Mouse (Mus musculus) forebrain, embryonic 12.5 days (tissue): Measurements from ENCODE around the gene Gm49405. TPM values are rescaled to one million over a fixed set of nuclear protein-coding genes. Genes with fewer than 3 reads are reported as not detected.
"Not testable (repeated sequence)": the region's sequence is repeated elsewhere in the genome, so short reads cannot be mapped to it uniquely, and the experiment has no call there.

Experiments used
- ATAC-seq: fragments of 200-750 bp; cut with Nextera tagmentation; 2 replicates; pipeline ENCODE4 v1.8.0; 2017; ENCODE audit warnings: moderate TSS enrichment; ENCODE audit not compliant: low FRiP score
- H3K27ac ChIP-seq: fragments of 300-500 bp; sonication (generic); 2 replicates; pipeline ENCODE4 v1.5.1; 2016; ENCODE audit warnings: mild to moderate bottlenecking
- H3K27me3 ChIP-seq: fragments of 300-500 bp; sonication (generic); 2 replicates; pipeline ENCODE4 v1.6.1; 2016; ENCODE audit warnings: mild to moderate bottlenecking
- H3K36me3 ChIP-seq: fragments of 300-500 bp; sonication (generic); replicated peaks from 2 replicates; pipeline ENCODE4 v1.6.1; 2016; ENCODE audit warnings: mild to moderate bottlenecking
- H3K4me1 ChIP-seq: fragments of 300-500 bp; sonication (generic); 2 replicates; pipeline ENCODE4 v1.6.1; 2016
- H3K4me2 ChIP-seq: fragments of 300-500 bp; sonication (generic); 2 replicates; pipeline ENCODE4 v1.6.1; 2016; ENCODE audit warnings: mild to moderate bottlenecking, moderate library complexity
- H3K4me3 ChIP-seq: fragments of 300-500 bp; sonication (generic); replicated peaks from 2 replicates; pipeline ENCODE4 v1.5.1; 2016; ENCODE audit warnings: mild to moderate bottlenecking
- H3K9ac ChIP-seq: fragments of 300-500 bp; sonication (generic); 2 replicates; pipeline ENCODE4 v1.6.1; 2016; ENCODE audit warnings: mild to moderate bottlenecking
- H3K9me3 ChIP-seq: fragments of 300-500 bp; sonication (generic); 2 replicates; pipeline ENCODE4 v1.6.1; 2016
- WGBS: fragments of 180-500 bp; shearing (Covaris S2); methylation state at CpG from one replicate; pipeline ENCODE4 v1.1.7; 2016; 5-methylcytosine and 5-hydroxymethylcytosine counted together
- polyA plus RNA-seq: library from polyadenylated mRNA; unstranded; fragments of >200 nt; fragmentation: Nextera tagmentation; extraction: Ambion mirVana; gene quantifications from 2 replicates; pipeline ENCODE4 v1.2.1, GENCODE M21; 2016

The Gm49405 gene
- 4.1 and 4.3 TPM in 2 replicates for polyA plus RNA-seq

- ATAC-seq, result peak; percentile 91
- no peaks in the 10 kb centered on the region for H3K9me3 ChIP-seq
- H3K4me3 ChIP-seq, result peak within 1 kb of the TSS; percentile 77
- H3K36me3 ChIP-seq, result 0 out of 2 replicates have a peak, but pooled peaks cover 3% of the 10 kb centered on the region
- WGBS, result under 1% methylated on average over 64 of the region's 64 CpGs
- peak within 1 kb of the TSS; percentile 98 for H3K27ac ChIP-seq
- H3K4me1 ChIP-seq, result peaks cover 16% of the 10 kb centered on the region
- peak within 1 kb of the TSS; percentile 93 for H3K9ac ChIP-seq
- H3K27me3 ChIP-seq, result peaks cover 4% of the 10 kb centered on the region; the same call in 1 of the 2 replicates
- peak within 1 kb of the TSS; percentile 89 for H3K4me2 ChIP-seq
These were observed at the start of gene Gm49405, which contains the start of gene Nudt8 for GRCm38 (mm10) chr19:4000119-4000900. TSS of gene Gm49405 (plus strand) at chr19:4000626. TSS of gene Nudt8 (plus strand) at chr19:4000580.

DNA sequence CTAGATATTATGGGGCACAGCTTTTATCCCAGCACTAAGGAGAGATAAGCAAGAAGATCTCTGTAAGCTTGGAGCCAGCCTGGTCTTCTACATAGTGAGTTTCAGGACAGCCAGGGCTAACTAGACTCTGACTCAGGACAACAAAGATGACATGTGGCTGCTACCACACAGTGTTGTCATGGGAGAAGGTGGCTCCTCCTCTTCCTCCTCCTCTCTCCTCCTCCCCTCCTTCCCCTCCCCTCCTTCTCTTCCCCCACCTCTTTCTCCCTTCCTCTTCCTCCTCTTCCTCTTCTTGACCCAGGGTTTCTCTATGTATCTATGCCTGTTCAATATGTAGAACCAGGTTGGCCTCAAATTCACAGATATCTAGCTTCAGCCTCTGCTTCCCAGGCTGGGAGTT lies 49.0 kb upstream of the Gm49405 start:
- Histone ChIP-seq H3K4me3 (no peak overlapping the region), H3K4me1 (no peaks in the 10 kb centered on the region), H3K9ac (no peak overlapping the region), H3K27me3 (0 out of 2 replicates have a peak, but pooled peaks cover 4% of the 10 kb centered on the region), H3K9me3 (no peaks in the 10 kb centered on the region), H3K27ac (no peak overlapping the region), H3K4me2 (no peak overlapping the region), H3K36me3 (no peaks in the 10 kb centered on the region)
- ATAC-seq, result no peak

DNA sequence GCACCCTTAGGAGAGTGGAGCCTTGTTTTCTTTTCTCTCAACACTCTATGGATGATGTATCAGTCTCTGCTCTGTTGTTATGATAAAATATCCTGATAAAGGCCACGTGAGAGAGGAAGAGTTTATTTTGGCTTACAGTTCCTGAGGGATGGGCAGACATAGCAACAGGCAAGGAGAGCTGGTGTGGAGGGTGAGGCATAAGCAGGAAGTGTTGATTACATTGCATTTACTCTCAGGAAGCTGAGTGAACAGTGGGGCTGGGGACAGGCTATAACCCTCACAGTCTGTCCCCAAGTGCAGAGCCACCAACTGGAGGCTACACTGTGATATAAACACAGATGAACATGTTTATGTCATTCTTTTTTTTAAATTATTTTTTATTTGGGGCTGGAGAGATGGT lies 48.3 kb upstream of the Gm49405 start:
- no peak for ATAC-seq
- Histone ChIP-seq H3K9me3 (no peaks in the 10 kb centered on the region), H3K27ac (no peak overlapping the region), H3K4me3 (no peak overlapping the region), H3K9ac (no peak overlapping the region), H3K27me3 (0 out of 2 replicates have a peak, but pooled peaks cover 4% of the 10 kb centered on the region), H3K4me2 (no peak overlapping the region), H3K36me3 (no peaks in the 10 kb centered on the region), H3K4me1 (no peaks in the 10 kb centered on the region)
- 68% methylated on average over 1 of the region's 1 CpGs for WGBS

DNA sequence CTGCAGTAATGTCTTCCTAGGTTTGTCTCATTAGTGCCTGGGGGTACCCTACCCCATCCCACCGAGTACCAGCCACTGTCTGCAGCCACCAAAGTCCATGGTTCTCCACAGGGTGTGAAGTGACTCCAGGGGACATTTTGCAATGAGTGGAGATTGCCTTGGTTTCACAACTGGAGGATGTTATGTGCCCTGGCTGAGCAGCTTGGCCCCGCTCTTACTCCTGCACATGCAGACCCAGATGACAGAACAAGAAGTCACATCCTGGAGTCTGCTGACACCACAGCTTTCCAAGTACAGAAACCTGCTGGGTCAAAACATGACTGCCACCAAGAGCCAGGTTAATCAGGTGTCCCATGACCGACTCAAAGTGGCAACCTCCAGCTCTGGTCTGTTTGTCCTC lies 45.4 kb upstream of the Gm49405 start:
- ATAC-seq, result no peak
- no peak overlapping the region for H3K9ac ChIP-seq
- H3K4me3 ChIP-seq, result no peak overlapping the region
- H3K9me3 ChIP-seq, result no peaks in the 10 kb centered on the region
- 89% methylated on average over 3 of the region's 3 CpGs for WGBS
- H3K4me2 ChIP-seq, result no peak overlapping the region
- H3K27me3 ChIP-seq, result 0 out of 2 replicates have a peak, but pooled peaks cover 4% of the 10 kb centered on the region
- H3K36me3 ChIP-seq, result no peaks in the 10 kb centered on the region
- H3K4me1 ChIP-seq, result no peaks in the 10 kb centered on the region
- H3K27ac ChIP-seq, result no peak overlapping the region

- Histone ChIP-seq H3K4me3 (no peak overlapping the region), H3K36me3 (no peaks in the 10 kb centered on the region), H3K27me3 (0 out of 2 replicates have a peak, but pooled peaks cover 4% of the 10 kb centered on the region), H3K4me2 (no peak overlapping the region), H3K9ac (no peak overlapping the region), H3K4me1 (no peaks in the 10 kb centered on the region), H3K9me3 (no peaks in the 10 kb centered on the region), H3K27ac (no peak overlapping the region)
- WGBS, result 63% methylated on average over 4 of the region's 4 CpGs
- ATAC-seq, result no peak
These were observed 44.6 kb upstream of the Gm49405 start for GRCm38 (mm10) chr19:3955804-3956203.

DNA sequence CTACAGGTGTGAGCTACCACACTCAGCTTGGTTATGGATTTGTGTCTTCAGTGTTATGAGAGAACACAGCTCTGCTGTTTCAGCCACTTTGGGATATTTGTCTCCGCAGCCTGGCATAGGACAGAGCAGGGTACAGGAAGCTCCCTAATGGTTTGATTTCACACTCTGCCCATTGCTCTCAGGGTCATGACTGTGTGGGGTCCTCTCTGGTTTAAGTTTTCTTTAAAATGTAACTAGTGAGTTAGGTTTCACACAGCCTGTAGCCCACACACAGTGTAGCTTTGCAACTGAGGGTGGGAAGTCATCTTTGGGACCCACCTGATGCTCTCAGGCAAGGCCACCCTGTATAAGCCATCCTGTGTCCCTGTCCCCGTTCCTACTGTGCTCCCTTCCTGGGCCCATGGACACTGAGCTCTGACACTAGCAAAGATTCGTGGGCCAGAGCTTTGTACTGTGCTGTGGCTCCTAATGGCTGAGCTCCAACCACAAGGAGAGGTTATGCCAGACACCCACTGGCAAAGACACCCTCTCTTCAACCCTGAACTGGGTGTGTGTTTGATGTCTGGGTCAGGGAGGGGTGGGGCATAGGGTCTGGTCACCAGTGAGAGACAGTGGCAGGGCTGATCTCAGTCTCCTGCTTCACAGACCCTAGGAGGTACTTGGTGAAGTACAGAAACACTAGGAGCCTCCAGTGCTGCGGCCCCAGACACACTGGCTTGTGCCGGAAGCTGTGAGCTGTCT lies 43.0 kb upstream of the Gm49405 start:
- H3K36me3 ChIP-seq, H3K9ac ChIP-seq, H3K27me3 ChIP-seq, H3K4me1 ChIP-seq, H3K4me2 ChIP-seq, H3K9me3 ChIP-seq, H3K4me3 ChIP-seq, H3K27ac ChIP-seq, ATAC-seq: not testable (repeated sequence)
- WGBS, result 80% methylated on average over 5 of the region's 5 CpGs

- Histone ChIP-seq H3K9ac (no peak within 1 kb of the TSS), H3K4me1 (no peaks in the 10 kb centered on the region), H3K27ac (no peak within 1 kb of the TSS), H3K4me2 (no peak within 1 kb of the TSS), H3K4me3 (no peak within 1 kb of the TSS), H3K9me3 (no peaks in the 10 kb centered on the region), H3K27me3 (0 out of 2 replicates have a peak, but pooled peaks cover 4% of the 10 kb centered on the region), H3K36me3 (no peaks in the 10 kb centered on the region)
- 89% methylated on average over 4 of the region's 4 CpGs for WGBS
- ATAC-seq, result no peak
These were observed 42.0 kb upstream of the Gm49405 start, which contains the start of gene Aldh3b3 for GRCm38 (mm10) chr19:3958470-3958869. TSS of gene Aldh3b3 (plus strand) at chr19:3958645.

DNA sequence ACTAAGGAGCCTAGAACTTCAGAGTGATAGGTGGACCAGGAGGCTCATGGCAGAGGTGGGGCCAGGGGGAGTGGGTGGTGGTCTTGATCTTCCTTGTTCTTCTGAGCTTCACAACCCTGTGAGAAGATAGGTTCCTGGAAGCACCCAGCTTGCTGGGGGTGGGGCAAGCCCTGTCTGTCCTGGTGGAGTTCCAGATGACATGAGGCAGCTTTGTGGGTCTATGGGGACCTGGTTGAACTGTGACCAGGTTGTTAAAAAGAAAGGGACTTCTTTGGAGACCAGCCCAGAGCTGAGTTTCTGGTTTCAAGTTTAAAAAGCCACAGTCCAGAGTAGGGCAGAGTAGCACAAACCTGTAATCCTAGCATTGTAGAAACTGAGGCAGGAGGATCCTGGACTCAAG lies 41.4 kb upstream of the Gm49405 start:
- H3K36me3 ChIP-seq, result no peaks in the 10 kb centered on the region
- no peak overlapping the region for H3K4me3 ChIP-seq
- no peak overlapping the region for H3K9ac ChIP-seq
- ATAC-seq, result no peak
- no peaks in the 10 kb centered on the region for H3K9me3 ChIP-seq
- H3K4me1 ChIP-seq, result no peaks in the 10 kb centered on the region
- H3K27me3 ChIP-seq, result 0 out of 2 replicates have a peak, but pooled peaks cover 4% of the 10 kb centered on the region
- no peak overlapping the region for H3K4me2 ChIP-seq
- no peak overlapping the region for H3K27ac ChIP-seq

DNA sequence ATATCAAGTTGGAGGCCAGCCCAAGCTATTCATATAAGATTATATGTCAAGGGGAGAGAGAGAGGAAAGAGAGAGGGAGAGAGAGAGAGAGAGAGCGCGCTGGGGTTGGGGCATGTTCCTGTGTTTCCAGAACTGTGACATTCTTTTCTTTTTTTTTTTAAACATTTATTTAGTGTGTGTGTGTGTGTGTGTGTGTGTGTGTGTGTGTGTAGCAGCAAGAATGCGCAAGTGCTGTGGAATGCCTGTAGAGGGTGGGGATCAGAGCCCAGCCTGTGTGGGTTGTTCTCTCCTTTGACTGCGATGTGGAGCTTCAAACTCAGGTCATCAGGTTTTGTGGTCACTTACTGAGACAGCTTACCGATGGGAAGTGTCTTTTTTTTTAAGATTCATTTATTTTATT lies 40.2 kb upstream of the Gm49405 start:
- Histone ChIP-seq H3K4me3 (no peak overlapping the region), H3K4me1 (no peaks in the 10 kb centered on the region), H3K9me3 (no peaks in the 10 kb centered on the region), H3K4me2 (no peak overlapping the region), H3K27ac (no peak overlapping the region), H3K36me3 (no peaks in the 10 kb centered on the region), H3K9ac (no peak overlapping the region), H3K27me3 (no peaks in the 10 kb centered on the region)
- 91% methylated on average over 5 of the region's 5 CpGs for WGBS
- ATAC-seq, result no peak

DNA sequence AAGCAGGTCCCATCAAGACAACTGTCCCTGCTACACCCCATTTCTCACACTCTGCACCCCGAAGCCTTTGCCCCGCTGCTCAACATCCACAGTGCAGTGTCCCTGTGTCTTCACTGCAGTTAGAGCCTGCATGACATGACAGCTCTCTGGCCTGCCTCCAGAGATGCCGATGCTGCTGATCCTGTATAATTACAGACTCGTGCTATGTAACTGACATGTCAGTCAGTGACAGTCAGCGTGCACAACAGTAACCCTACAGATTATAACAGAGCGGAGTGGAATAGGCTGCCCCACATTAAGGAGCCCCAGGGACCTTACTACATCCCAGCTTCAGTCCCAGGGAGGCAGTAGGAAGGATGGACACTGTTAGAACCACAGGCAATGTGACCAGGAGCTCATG lies 38.6 kb upstream of the Gm49405 start:
- ATAC-seq, H3K27ac ChIP-seq: not testable (repeated sequence)
- WGBS, result 86% methylated on average over 6 of the region's 6 CpGs

DNA sequence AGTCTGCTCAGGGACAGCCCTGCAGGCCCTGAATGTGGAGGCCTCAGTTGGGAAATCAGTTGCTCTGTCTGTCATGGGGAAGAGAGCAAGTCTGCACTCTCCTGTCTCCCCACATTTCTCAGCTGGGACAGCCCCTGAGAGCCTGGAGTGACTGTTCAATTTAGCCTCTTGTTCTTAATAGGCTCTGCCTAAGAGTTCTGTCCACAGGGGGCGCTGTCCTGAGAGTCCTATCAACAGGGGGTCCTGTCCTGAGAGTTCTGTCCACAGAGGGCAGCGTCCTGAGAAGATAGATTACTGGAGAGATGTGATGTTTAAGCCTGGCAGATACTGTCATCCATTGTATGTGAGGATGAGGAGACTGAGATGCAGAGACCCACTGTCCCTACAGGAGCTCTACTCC lies 38.0 kb upstream of the Gm49405 start:
- Histone ChIP-seq H3K4me2 (no peak overlapping the region), H3K36me3 (no peaks in the 10 kb centered on the region), H3K27ac (no peak overlapping the region), H3K27me3 (no peaks in the 10 kb centered on the region), H3K9ac (no peak overlapping the region), H3K9me3 (no peaks in the 10 kb centered on the region), H3K4me1 (no peaks in the 10 kb centered on the region), H3K4me3 (no peak overlapping the region)
- 14% methylated on average over 2 of the region's 2 CpGs for WGBS
- ATAC-seq, result no peak

More for the DNA sequence above, 38.6 kb upstream of the Gm49405 start:
- H3K27me3 ChIP-seq, H3K4me2 ChIP-seq, H3K36me3 ChIP-seq, H3K9ac ChIP-seq, H3K4me3 ChIP-seq, H3K9me3 ChIP-seq, H3K4me1 ChIP-seq: not testable (repeated sequence)

- no peaks in the 10 kb centered on the region for H3K9me3 ChIP-seq
- H3K27me3 ChIP-seq, result no peaks in the 10 kb centered on the region
- 76% methylated on average over 4 of the region's 4 CpGs for WGBS
- H3K27ac ChIP-seq, result no peak overlapping the region
- H3K4me1 ChIP-seq, result no peaks in the 10 kb centered on the region
- H3K4me2 ChIP-seq, result no peak overlapping the region
- H3K4me3 ChIP-seq, result no peak overlapping the region
- H3K9ac ChIP-seq, result no peak overlapping the region
- H3K36me3 ChIP-seq, result no peaks in the 10 kb centered on the region
- no peak for ATAC-seq
These were observed 36.4 kb upstream of the Gm49405 start for GRCm38 (mm10) chr19:3964030-3964429.
